Mouse (Mus musculus): ENCODE measurements around the gene Neurl3. TPM values are rescaled to one million over a fixed set of nuclear protein-coding genes. Genes with fewer than 3 reads are reported as not detected.

Neurl3 gene
- polyA plus RNA-seq, 1 experiment from 2014 or later, result 4.7 TPM

GRCm38 (mm10) chr1:36307495-36308280, 33.2 kb upstream of the Neurl3 start, which contains the start of gene Arid5a:
Gene Arid5a (plus strand): TSS chr1:36307733.
- H3K4me3 ChIP-seq, result peak within 1 kb of the TSS; percentile 76
- H3K27me3 ChIP-seq (replicated peaks), result no peaks in the 10 kb centered on the region
- H3K4me2 ChIP-seq, result peak within 1 kb of the TSS; percentile 87
- under 1% methylated on average over 65 of the region's 65 CpGs for WGBS
- ATAC-seq (ENCODE audit: extremely low read depth, insufficient number of reproducible peaks, low FRiP score, low TSS enrichment), result peak; percentile 72
- peak within 1 kb of the TSS; percentile 90 for H3K9ac ChIP-seq
- H3K9me3 ChIP-seq, result no peaks in the 10 kb centered on the region
- peaks cover 5% of the 10 kb centered on the region; the same call in 1 of the 2 replicates for H3K36me3 ChIP-seq
- peak within 1 kb of the TSS; percentile 89 for H3K27ac ChIP-seq (replicated peaks)
- H3K4me1 ChIP-seq, result peaks cover 41% of the 10 kb centered on the region

- ATAC-seq (ENCODE audit: extremely low read depth, insufficient number of reproducible peaks, low FRiP score, low TSS enrichment), result no peak
- H3K27ac ChIP-seq (replicated peaks), result no peak overlapping the region
- H3K4me2 ChIP-seq, result peak overlapping the region; percentile 87; the same call in 1 of the 2 replicates
- peaks cover 4% of the 10 kb centered on the region; the same call in 1 of the 2 replicates for H3K36me3 ChIP-seq
- H3K9ac ChIP-seq, result no peak overlapping the region
- peaks cover 4% of the 10 kb centered on the region; the same call in 1 of the 2 replicates for H3K27me3 ChIP-seq (replicated peaks)
- H3K9me3 ChIP-seq, result no peaks in the 10 kb centered on the region
- 58% methylated on average over 7 of the region's 7 CpGs for WGBS
- H3K4me3 ChIP-seq, result no peak overlapping the region; the same call in 1 of the 2 replicates
- peaks cover 45% of the 10 kb centered on the region for H3K4me1 ChIP-seq
Observed at GRCm38 (mm10) chr1:36307121-36307494, 32.6 kb upstream of the Neurl3 start.

- no peaks in the 10 kb centered on the region for H3K36me3 ChIP-seq
- H3K9ac ChIP-seq, result no peak overlapping the region
- H3K4me3 ChIP-seq, result no peak overlapping the region
- H3K27ac ChIP-seq (replicated peaks), result no peak overlapping the region
- H3K4me1 ChIP-seq, result peaks cover 45% of the 10 kb centered on the region
- H3K27me3 ChIP-seq (replicated peaks), result peaks cover 12% of the 10 kb centered on the region
- ATAC-seq (ENCODE audit: extremely low read depth, insufficient number of reproducible peaks, low FRiP score, low TSS enrichment), result no peak
- WGBS, result 74% methylated on average over 6 of the region's 6 CpGs
- no peaks in the 10 kb centered on the region for H3K9me3 ChIP-seq
- H3K4me2 ChIP-seq, result no peak overlapping the region
Observed at GRCm38 (mm10) chr1:36306120-36306519, 31.6 kb upstream of the Neurl3 start.

GRCm38 (mm10) chr1:36304764-36305163, 30.3 kb upstream of the Neurl3 start:
- Histone ChIP-seq H3K9ac (peak overlapping the region; percentile 45), H3K4me3 (no peak overlapping the region), H3K36me3 (no peaks in the 10 kb centered on the region), H3K27ac (replicated peaks) (peak overlapping the region; percentile 71), H3K4me1 (peaks cover 40% of the 10 kb centered on the region), H3K4me2 (no peak overlapping the region), H3K9me3 (no peaks in the 10 kb centered on the region), H3K27me3 (replicated peaks) (peaks cover 26% of the 10 kb centered on the region)
- ATAC-seq (ENCODE audit: extremely low read depth, insufficient number of reproducible peaks, low FRiP score, low TSS enrichment), result no peak
- 39% methylated on average over 7 of the region's 7 CpGs for WGBS

DNA sequence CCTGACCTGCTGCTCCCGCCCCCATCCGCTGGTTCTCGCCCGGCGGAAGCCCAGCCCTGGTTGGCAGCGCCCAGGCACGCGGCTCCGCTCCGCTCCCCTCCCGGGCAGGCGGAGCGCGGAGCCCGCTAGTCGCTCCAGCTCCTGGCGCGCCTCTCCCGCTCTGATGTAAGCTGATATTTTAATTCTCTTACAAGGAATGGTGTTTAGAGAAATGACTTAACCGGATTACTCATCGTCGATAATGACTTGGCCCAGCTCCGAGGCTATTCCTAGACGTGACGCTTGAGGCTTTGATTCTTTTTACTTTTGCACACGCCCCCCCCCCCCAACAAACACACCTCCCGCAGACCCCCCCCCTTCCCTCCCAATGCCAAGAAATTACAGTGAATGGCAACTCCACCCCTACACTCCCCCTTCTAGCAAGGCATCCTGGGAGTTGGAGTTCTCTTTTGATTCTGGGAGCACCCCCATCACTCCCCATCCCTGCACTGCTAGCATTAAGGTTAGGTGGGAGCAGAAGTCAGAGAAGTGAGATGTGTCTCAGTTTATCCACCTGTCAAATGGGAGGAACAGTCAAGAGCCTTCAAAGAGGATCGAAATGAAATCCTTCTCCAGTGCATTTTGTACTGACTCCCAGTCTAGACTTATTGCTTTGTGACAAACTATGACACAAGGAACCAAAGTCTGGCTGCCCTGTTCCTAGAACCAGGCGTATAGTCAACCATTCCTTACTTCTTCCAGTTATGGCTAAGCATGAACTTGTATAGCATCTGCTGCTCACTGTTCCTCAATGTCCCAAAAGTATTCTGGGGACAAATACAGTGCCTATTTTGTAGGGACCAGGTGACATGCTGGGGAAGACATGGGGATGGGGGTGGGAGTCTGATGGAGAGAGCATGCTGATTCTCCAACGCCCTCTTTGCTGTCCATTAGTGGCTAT, 29.2 kb upstream of the Neurl3 start:
- H3K4me1 ChIP-seq, result peaks cover 29% of the 10 kb centered on the region
- H3K27ac ChIP-seq (replicated peaks), result peak overlapping the region; percentile 77
- peak overlapping the region; percentile 41 for H3K4me3 ChIP-seq
- H3K4me2 ChIP-seq, result peak overlapping the region; percentile 69
- H3K27me3 ChIP-seq (replicated peaks), result peaks cover 37% of the 10 kb centered on the region
- H3K9ac ChIP-seq, result peak overlapping the region; percentile 73
- H3K36me3 ChIP-seq, result no peaks in the 10 kb centered on the region
- WGBS, result 8% methylated on average over 30 of the region's 30 CpGs
- peak; percentile 55; the same call in 1 of the 2 replicates for ATAC-seq (ENCODE audit: extremely low read depth, insufficient number of reproducible peaks, low FRiP score, low TSS enrichment)
- no peaks in the 10 kb centered on the region for H3K9me3 ChIP-seq

GRCm38 (mm10) chr1:36302957-36303356, 28.5 kb upstream of the Neurl3 start:
- peak overlapping the region; percentile 73 for H3K9ac ChIP-seq
- no peak for ATAC-seq (ENCODE audit: extremely low read depth, insufficient number of reproducible peaks, low FRiP score, low TSS enrichment)
- H3K27ac ChIP-seq (replicated peaks), result peak overlapping the region; percentile 77
- H3K4me1 ChIP-seq, result peaks cover 25% of the 10 kb centered on the region
- H3K4me2 ChIP-seq, result peak overlapping the region; percentile 69
- peaks cover 44% of the 10 kb centered on the region for H3K27me3 ChIP-seq (replicated peaks)
- 13% methylated on average over 9 of the region's 9 CpGs for WGBS
- no peaks in the 10 kb centered on the region for H3K9me3 ChIP-seq
- no peaks in the 10 kb centered on the region for H3K36me3 ChIP-seq
- peak overlapping the region; percentile 41 for H3K4me3 ChIP-seq

- Histone ChIP-seq H3K4me1 (peaks cover 25% of the 10 kb centered on the region), H3K27ac (replicated peaks) (no peak overlapping the region), H3K36me3 (no peaks in the 10 kb centered on the region), H3K4me3 (no peak overlapping the region), H3K9me3 (no peaks in the 10 kb centered on the region), H3K4me2 (no peak overlapping the region), H3K27me3 (replicated peaks) (peaks cover 51% of the 10 kb centered on the region), H3K9ac (no peak overlapping the region)
- WGBS, result 64% methylated on average over 8 of the region's 8 CpGs
- no peak for ATAC-seq (ENCODE audit: extremely low read depth, insufficient number of reproducible peaks, low FRiP score, low TSS enrichment)
Observed at GRCm38 (mm10) chr1:36302273-36302672, 27.8 kb upstream of the Neurl3 start.

DNA sequence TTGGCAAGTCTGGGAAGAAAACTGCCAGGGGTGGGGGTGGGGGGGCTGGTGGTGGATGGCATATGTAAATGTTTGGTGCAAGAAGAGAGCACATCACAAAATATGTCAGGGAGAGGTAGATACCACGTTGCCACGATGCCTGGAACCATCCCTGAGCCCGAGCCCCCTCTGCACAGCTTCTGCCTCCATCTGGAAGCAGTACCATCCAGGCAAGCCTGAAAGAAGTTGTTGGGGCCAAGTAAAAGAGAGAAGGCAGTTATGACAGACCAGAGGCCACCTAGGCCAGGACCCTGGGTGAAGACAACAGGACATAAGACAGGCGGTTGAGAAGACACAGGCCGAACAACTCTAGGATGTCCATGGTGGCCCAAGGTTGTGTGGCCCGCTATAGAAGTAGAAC, 26.0 kb upstream of the Neurl3 start:
- no peak overlapping the region for H3K4me3 ChIP-seq
- 80% methylated on average over 6 of the region's 6 CpGs for WGBS
- peaks cover 29% of the 10 kb centered on the region for H3K4me1 ChIP-seq
- H3K4me2 ChIP-seq, result no peak overlapping the region
- ATAC-seq (ENCODE audit: extremely low read depth, insufficient number of reproducible peaks, low FRiP score, low TSS enrichment), result no peak
- peaks cover 54% of the 10 kb centered on the region for H3K27me3 ChIP-seq (replicated peaks)
- H3K9me3 ChIP-seq, result no peaks in the 10 kb centered on the region
- H3K27ac ChIP-seq (replicated peaks), result no peak overlapping the region
- H3K36me3 ChIP-seq, result no peaks in the 10 kb centered on the region
- no peak overlapping the region for H3K9ac ChIP-seq

GRCm38 (mm10) chr1:36299676-36300075, 25.2 kb upstream of the Neurl3 start:
- Histone ChIP-seq H3K9me3 (no peaks in the 10 kb centered on the region), H3K27ac (replicated peaks) (no peak overlapping the region), H3K4me3 (no peak overlapping the region), H3K9ac (no peak overlapping the region; the same call in 1 of the 2 replicates), H3K4me1 (peaks cover 23% of the 10 kb centered on the region), H3K36me3 (no peaks in the 10 kb centered on the region), H3K27me3 (replicated peaks) (peaks cover 54% of the 10 kb centered on the region), H3K4me2 (no peak overlapping the region)
- no peak for ATAC-seq (ENCODE audit: extremely low read depth, insufficient number of reproducible peaks, low FRiP score, low TSS enrichment)
- 61% methylated on average over 2 of the region's 2 CpGs for WGBS

- Histone ChIP-seq H3K36me3 (no peaks in the 10 kb centered on the region), H3K9me3 (no peaks in the 10 kb centered on the region), H3K4me1 (peaks cover 19% of the 10 kb centered on the region), H3K27me3 (replicated peaks) (peaks cover 54% of the 10 kb centered on the region), H3K9ac (no peak overlapping the region; the same call in 1 of the 2 replicates), H3K27ac (replicated peaks) (no peak overlapping the region), H3K4me3 (no peak overlapping the region), H3K4me2 (no peak overlapping the region)
- ATAC-seq (ENCODE audit: extremely low read depth, insufficient number of reproducible peaks, low FRiP score, low TSS enrichment), result no peak
- WGBS, result 26% methylated on average over 13 of the region's 13 CpGs
Observed at GRCm38 (mm10) chr1:36299126-36299525, 24.6 kb upstream of the Neurl3 start.

GRCm38 (mm10) chr1:36298107-36298506, 23.6 kb upstream of the Neurl3 start:
- Histone ChIP-seq H3K9ac (no peak overlapping the region), H3K4me2 (no peak overlapping the region), H3K36me3 (no peaks in the 10 kb centered on the region), H3K4me1 (peaks cover 13% of the 10 kb centered on the region), H3K4me3 (no peak overlapping the region), H3K27me3 (replicated peaks) (peaks cover 54% of the 10 kb centered on the region), H3K9me3 (no peaks in the 10 kb centered on the region), H3K27ac (replicated peaks) (no peak overlapping the region)
- 63% methylated on average over 4 of the region's 4 CpGs for WGBS
- no peak for ATAC-seq (ENCODE audit: extremely low read depth, insufficient number of reproducible peaks, low FRiP score, low TSS enrichment)

All from heart, embryonic 13.5 days (tissue).